Mouse (Mus musculus) lung, postnatal 36 days (tissue): ENCODE data around the gene Syt8.
"Not testable (repeated sequence)": the region's sequence is repeated elsewhere in the genome, so short reads cannot be mapped to it uniquely, and the experiment has no call there.

Source experiments
- DNase-seq: peaks from one replicate; pipeline ENCODE4 v3.0.0; 2022; ENCODE audit warnings: mixed read lengths

Gene Syt8

GRCm38 (mm10) chr7:142434137-142434865, at the start of gene Syt8:
TSS of gene Syt8 (plus strand) at chr7:142434850.
- peak; percentile 67 for DNase-seq

GRCm38 (mm10) chr7:142385742-142386403, 48.8 kb upstream of the Syt8 start:
- DNase-seq: no peak

GRCm38 (mm10) chr7:142386621-142387201, 47.9 kb upstream of the Syt8 start:
- peak; percentile 26 for DNase-seq

GRCm38 (mm10) chr7:142387419-142388148, 47.1 kb upstream of the Syt8 start, which contains the start of gene Ctsd:
TSS of gene Ctsd (minus strand) at chr7:142388038.
- DNase-seq: peak; percentile 99

- no peak for DNase-seq
These were observed 46.5 kb upstream of the Syt8 start for GRCm38 (mm10) chr7:142388198-142388597.

GRCm38 (mm10) chr7:142388740-142389139, 45.9 kb upstream of the Syt8 start:
- DNase-seq: no peak

- peak; percentile 67 for DNase-seq
These were observed 44.5 kb upstream of the Syt8 start for GRCm38 (mm10) chr7:142389961-142390650.

- peak; percentile 64 for DNase-seq
These were observed 43.5 kb upstream of the Syt8 start for GRCm38 (mm10) chr7:142391108-142391507.

GRCm38 (mm10) chr7:142391609-142392008, 43.0 kb upstream of the Syt8 start:
- no peak for DNase-seq

- peak; percentile 73 for DNase-seq
These were observed 41.5 kb upstream of the Syt8 start for GRCm38 (mm10) chr7:142393191-142393590.

- peak; percentile 39 for DNase-seq
These were observed 40.1 kb upstream of the Syt8 start for GRCm38 (mm10) chr7:142394261-142395190.

GRCm38 (mm10) chr7:142395472-142395871, 39.2 kb upstream of the Syt8 start:
- DNase-seq: no peak

- no peak for DNase-seq
These were observed 38.0 kb upstream of the Syt8 start for GRCm38 (mm10) chr7:142396611-142397010.

GRCm38 (mm10) chr7:142398052-142398451, 36.6 kb upstream of the Syt8 start:
- DNase-seq: peak; percentile 67

GRCm38 (mm10) chr7:142399250-142399649, 35.4 kb upstream of the Syt8 start:
- DNase-seq: peak; percentile 53

- no peak for DNase-seq
These were observed 34.4 kb upstream of the Syt8 start for GRCm38 (mm10) chr7:142400112-142400749.

- DNase-seq: no peak
These were observed 33.9 kb upstream of the Syt8 start for GRCm38 (mm10) chr7:142400750-142401142.

- peak; percentile 78 for DNase-seq
These were observed 31.1 kb upstream of the Syt8 start for GRCm38 (mm10) chr7:142403591-142403990.

GRCm38 (mm10) chr7:142405134-142405533, 29.5 kb upstream of the Syt8 start:
- DNase-seq: not testable (repeated sequence)

GRCm38 (mm10) chr7:142407935-142408334, 26.7 kb upstream of the Syt8 start:
- no peak for DNase-seq

- DNase-seq: no peak
These were observed 26.0 kb upstream of the Syt8 start for GRCm38 (mm10) chr7:142408686-142409085.
